Mouse (Mus musculus) ES-E14 (cell line): ENCODE data around the gene Ap5z1. TPM values are rescaled to one million over a fixed set of nuclear protein-coding genes. Genes with fewer than 3 reads are reported as not detected.
A peak's percentile ranks its signal among the peaks of the same experiment; 100 is the strongest.

Experiments
- DNase-seq: peaks from one replicate; pipeline ENCODE4 v3.0.0-alpha.2; 2013; ENCODE audit warnings: low read depth, low spot score
- H3K27ac ChIP-seq: 2 replicates; pipeline ENCODE4 v1.5.1; 2012; ENCODE audit warnings: low read depth, mild to moderate bottlenecking, low read length, moderate library complexity, mixed read lengths; ENCODE audit not compliant: poor library complexity, insufficient read depth, severe bottlenecking
- H3K36me3 ChIP-seq: 2 replicates; pipeline ENCODE4 v1.6.1; 2012; ENCODE audit warnings: mild to moderate bottlenecking, low read length, moderate library complexity, mixed read lengths; ENCODE audit not compliant: control insufficient read depth, poor library complexity, insufficient read depth, severe bottlenecking
- H3K4me1 ChIP-seq, 2 experiments: fragments of 150-350 bp in 1 of 2; sonication (generic) in 1 of 2; 2 replicates each; pipeline ENCODE4 v1.6.1; 2012; ENCODE audit warnings: low read length in 2 of 2, mild to moderate bottlenecking in 1 of 2, mixed read lengths in 1 of 2; ENCODE audit not compliant: control insufficient read depth in 2 of 2, insufficient read depth in 2 of 2, poor library complexity in 1 of 2
- H3K4me3 ChIP-seq, 2 experiments: fragments of 150-350 bp in 1 of 2; sonication (generic) in 1 of 2; 2 replicates each; pipeline ENCODE4 v1.5.1; 2012; ENCODE audit warnings: low read length in 2 of 2, low read depth in 1 of 2, mild to moderate bottlenecking in 1 of 2, mixed read lengths in 1 of 2; ENCODE audit not compliant: insufficient read depth in 1 of 2, poor library complexity in 1 of 2, severe bottlenecking in 1 of 2
- H3K9ac ChIP-seq: 2 replicates; pipeline ENCODE4 v1.6.1; 2012; ENCODE audit warnings: low read depth, mild to moderate bottlenecking, low read length, mixed read lengths; ENCODE audit not compliant: poor library complexity, insufficient read depth, severe bottlenecking
- H3K9me3 ChIP-seq: fragments of 150-350 bp; sonication (generic); 2 replicates; pipeline ENCODE4 v1.6.1; 2012; ENCODE audit warnings: low read depth, mild to moderate bottlenecking, low read length; ENCODE audit not compliant: control insufficient read depth, insufficient read depth
- CHD2 ChIP-seq: IDR thresholded peaks from 2 replicates; pipeline ENCODE4 v1.6.1; 2014; ENCODE audit warnings: mild to moderate bottlenecking, low read depth, low read length, inconsistent platforms
- HCFC1 ChIP-seq: IDR thresholded peaks from 2 replicates; pipeline ENCODE4 v1.6.1; 2012; ENCODE audit warnings: low read length, inconsistent platforms, borderline replicate concordance; ENCODE audit not compliant: insufficient read depth
- MAFK ChIP-seq: IDR thresholded peaks from 2 replicates; pipeline ENCODE4 v1.6.1; 2014; ENCODE audit warnings: mild to moderate bottlenecking, low read depth, low read length, inconsistent platforms; ENCODE audit not compliant: insufficient read depth
- ZC3H11A ChIP-seq: IDR thresholded peaks from 2 replicates; pipeline ENCODE4 v1.6.1; 2012; ENCODE audit warnings: low read depth, mild to moderate bottlenecking, inconsistent platforms, low read length, borderline replicate concordance
- ZNF384 ChIP-seq: IDR thresholded peaks from 2 replicates; pipeline ENCODE4 v1.6.1; 2012; ENCODE audit warnings: low read depth, low read length, inconsistent platforms
- in situ Hi-C, 2 experiments: fragments of 600-800 bp; cut with MboI; formaldehyde crosslinking; loops; one replicate each; pipeline ENCODE4 v1.15.1; 2025; ENCODE audit warnings: low sequenced_read_pairs in 2 of 2, inconsistent platforms in 1 of 2; ENCODE audit not compliant: unreplicated experiment in 2 of 2
- total RNA-seq: library from RNA; depleted of rRNA; stranded (reverse); fragments of 300-350 nt; gene quantifications from 2 replicates; pipeline ENCODE4 v1.2.3, GENCODE M21; 2012

Ap5z1 gene
- total RNA-seq, 1 experiment = 17.4 TPM

DNA sequence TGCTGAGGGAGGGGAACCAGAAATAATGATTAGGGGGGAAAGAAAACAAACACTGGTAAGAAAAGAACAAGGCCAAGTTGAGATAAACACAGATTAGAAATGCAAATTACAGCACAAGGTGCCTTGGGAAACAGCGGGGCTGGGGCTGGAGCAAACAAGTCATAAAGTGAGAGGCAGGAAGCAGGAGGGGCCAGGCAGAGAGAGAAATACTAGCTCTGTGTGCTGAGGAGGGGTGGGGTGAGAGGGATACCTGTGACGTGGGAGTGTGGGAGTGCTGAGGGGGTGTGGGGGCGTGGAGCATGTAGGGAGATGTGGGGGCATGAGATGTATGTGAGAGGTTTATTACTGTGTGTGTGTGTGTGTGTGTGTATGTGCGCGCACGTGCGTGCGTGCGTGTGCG, 37.2 kb downstream of the Ap5z1 start:
- H3K9ac ChIP-seq = no peak overlapping the region
- in situ Hi-C loops = loop anchor here in 1 of 2 experiments (5.0 kb wide), 1 partner anchor 46 kb away; no protein-coding TSS in a partner anchor
- no peak overlapping the region for H3K4me3 ChIP-seq

DNA sequence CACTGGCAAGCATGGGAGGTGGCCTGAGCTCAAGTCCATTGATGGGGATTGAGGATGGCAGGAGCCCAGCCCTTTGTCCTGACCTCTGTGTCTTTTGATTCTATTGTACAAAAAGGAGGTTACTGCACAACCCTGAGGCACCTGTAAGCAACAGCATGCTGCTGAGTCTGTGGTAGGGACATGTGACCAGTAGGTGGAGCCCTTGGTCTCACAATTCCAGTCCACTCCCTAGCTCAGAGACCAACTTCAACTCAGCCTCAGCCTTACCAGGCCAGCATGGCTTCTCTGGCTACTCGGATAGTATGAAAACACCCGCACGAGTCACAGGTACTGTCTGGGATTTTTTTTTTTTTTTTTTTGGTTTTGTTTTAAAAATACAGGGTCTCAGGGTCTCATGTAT, 38.7 kb downstream of the Ap5z1 start:
- H3K4me1 ChIP-seq = peaks cover 0 to 24% of the 10 kb centered on the region in 2 experiments; a peak in 1 of 4 replicates
- H3K4me3 ChIP-seq = no peak overlapping the region
- TF ChIP-seq CHD2 (no peak), ZC3H11A (peak; percentile 54; the same call in 1 of the 2 replicates), MAFK (no peak), HCFC1 (0 out of 2 replicates have a peak, but pooled peaks have one; percentile 37), ZNF384 (no peak)
- in situ Hi-C loops = loop anchor here in 1 of 2 experiments (5.0 kb wide), 1 partner anchor 45 kb away; no protein-coding TSS in a partner anchor
- H3K36me3 ChIP-seq = no peaks in the 10 kb centered on the region; the same call in 1 of the 2 replicates
- no peak overlapping the region for H3K27ac ChIP-seq
- H3K9me3 ChIP-seq = no peaks in the 10 kb centered on the region
- no peak overlapping the region for H3K9ac ChIP-seq
- DNase-seq = peak; percentile 86

More for the DNA sequence above, 37.2 kb downstream of the Ap5z1 start:
- Histone ChIP-seq H3K36me3 (no peaks in the 10 kb centered on the region; the same call in 1 of the 2 replicates), H3K9me3 (no peaks in the 10 kb centered on the region), H3K4me1 (peaks cover 0 to 19% of the 10 kb centered on the region in 2 experiments; a peak in 1 of 4 replicates), H3K27ac (no peak overlapping the region; the same call in 1 of the 2 replicates)
- DNase-seq = no peak
- TF ChIP-seq HCFC1 (no peak), ZC3H11A (no peak), MAFK (no peak), ZNF384 (no peak), CHD2 (no peak)

DNA sequence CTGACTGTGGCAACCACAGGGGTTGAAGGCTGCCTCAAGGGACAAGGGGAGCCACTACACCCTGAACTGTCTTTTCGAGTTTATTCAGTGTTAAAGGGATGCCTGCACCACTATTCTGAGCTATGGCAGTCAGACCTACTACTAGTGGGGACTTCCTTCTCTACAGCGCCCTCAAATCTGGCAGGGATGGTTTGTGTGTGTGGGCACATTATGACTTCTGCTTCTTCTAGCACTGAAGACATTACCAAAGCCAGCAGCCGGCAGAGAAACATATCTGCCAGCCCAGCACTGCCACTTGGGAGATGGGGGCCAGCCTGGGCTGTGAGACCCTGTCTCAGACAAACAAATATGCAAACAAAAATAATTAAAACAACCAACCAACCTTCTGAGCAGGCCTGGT, 40.4 kb downstream of the Ap5z1 start:
- peaks cover 2 to 25% of the 10 kb centered on the region in 2 experiments; a peak in 2 of 4 replicates for H3K4me1 ChIP-seq
- H3K4me3 ChIP-seq = no peak overlapping the region
- no peaks in the 10 kb centered on the region; the same call in 1 of the 2 replicates for H3K36me3 ChIP-seq
- H3K27ac ChIP-seq = no peak overlapping the region
- in situ Hi-C loops = loop anchor here in 1 of 2 experiments (5.0 kb wide), 1 partner anchor 43 kb away; no protein-coding TSS in a partner anchor
- H3K9ac ChIP-seq = no peak overlapping the region
- no peak for TF ChIP-seq ZC3H11A
- TF ChIP-seq CHD2 = no peak
- TF ChIP-seq MAFK = no peak
- TF ChIP-seq ZNF384 = no peak
- TF ChIP-seq HCFC1 = no peak
- no peak for DNase-seq
- H3K9me3 ChIP-seq = no peaks in the 10 kb centered on the region

DNA sequence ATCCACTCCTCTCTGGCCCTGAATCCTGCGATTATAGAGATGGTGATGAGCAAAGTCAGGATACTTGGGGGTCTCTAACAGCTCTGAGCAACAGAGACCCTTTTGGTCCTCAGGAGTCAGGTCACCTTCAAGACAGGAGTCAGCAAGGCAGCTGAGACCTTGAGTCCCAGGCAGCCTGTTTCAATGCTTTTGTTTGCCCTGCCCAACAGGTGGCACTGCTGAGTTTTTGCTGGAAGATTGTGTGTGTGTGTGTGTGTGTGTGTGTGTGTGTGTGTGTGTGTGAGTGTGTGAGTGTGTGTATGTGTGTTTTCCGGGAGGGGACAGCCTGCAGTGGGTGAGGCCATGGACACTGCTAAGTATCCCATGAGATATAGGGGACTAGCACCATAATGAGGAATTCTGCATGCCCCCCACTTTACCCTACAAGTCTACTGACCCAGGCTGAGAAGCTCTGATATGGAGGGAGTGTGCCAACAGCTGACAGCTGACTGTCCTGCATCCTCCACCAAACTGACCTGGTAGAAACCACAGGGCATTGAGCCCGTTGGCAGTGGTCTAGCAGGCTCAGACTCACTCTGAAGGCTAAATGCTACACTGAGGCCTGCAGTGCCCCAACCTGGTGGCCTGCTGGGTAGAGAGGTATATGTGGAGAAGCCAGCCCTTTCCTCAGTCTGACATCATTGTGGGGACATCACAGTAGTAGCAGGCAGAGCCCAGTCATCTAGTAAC, 42.1 kb downstream of the Ap5z1 start:
- no peak for DNase-seq
- Histone ChIP-seq H3K4me1 (peaks cover 2 to 22% of the 10 kb centered on the region in 2 experiments; a peak in 2 of 4 replicates), H3K9me3 (no peaks in the 10 kb centered on the region), H3K27ac (no peak overlapping the region), H3K4me3 (no peak overlapping the region), H3K9ac (no peak overlapping the region), H3K36me3 (no peaks in the 10 kb centered on the region; the same call in 1 of the 2 replicates)
- TF ChIP-seq ZNF384 (no peak), CHD2 (no peak), HCFC1 (no peak), ZC3H11A (no peak), MAFK (no peak)
- in situ Hi-C loops = no loop called here
